Comparison of ENCODE assay signal across 18 mouse cellular contexts in genomic region chr15:94811550-94811949, GRCm38 (mm10).
A peak's percentile ranks its signal among the peaks of the same experiment; 100 is the strongest.
DNase-seq lines count a peak whose midpoint lies in the region; ATAC-seq and TF ChIP-seq lines count a peak whose summit lies in the region.
"Had no signal": no experiment of that assay in that cellular context is flagged by ENCODE, and none has a peak within 500 bp of the region (broad histone marks: within the 10 kb centered on the region; RNA-seq: fewer than 3 reads in every experiment).

No protein-coding gene starts in this region.

- TF ChIP-seq CTCF in midbrain, postnatal 0 days (IDR thresholded peaks at IDR 0.05) = no peak

- H3K4me1 ChIP-seq in forebrain, embryonic 11.5 days (replicated peaks; ENCODE audit: control insufficient read depth, insufficient read depth, low read length) = no peaks in the 10 kb centered on the region
- no peaks in the 10 kb centered on the region for H3K4me1 ChIP-seq in forebrain, embryonic 10.5 days
- no peaks in the 10 kb centered on the region for H3K4me1 ChIP-seq in midbrain, postnatal 0 days (ENCODE audit: insufficient read depth, low read length)
- no peaks in the 10 kb centered on the region for H3K4me1 ChIP-seq in midbrain, embryonic 16.5 days (ENCODE audit: control insufficient read depth, insufficient read depth, low read length)
- H3K4me1 ChIP-seq in limb, embryonic 13.5 days = peaks cover 23% of the 10 kb centered on the region
- H3K4me1 ChIP-seq: heart, embryonic 10.5 days; stomach, embryonic 15.5 days had no signal

- H3K4me2 ChIP-seq in forebrain, embryonic 11.5 days (ENCODE audit: low read depth, low read length, severe bottlenecking) = no peak overlapping the region
- H3K4me2 ChIP-seq in midbrain, postnatal 0 days (ENCODE audit: low read depth, low read length, poor library complexity, severe bottlenecking) = no peak overlapping the region
- no peak overlapping the region for H3K4me2 ChIP-seq in midbrain, embryonic 16.5 days (ENCODE audit: low read length)
- no peak overlapping the region for H3K4me2 ChIP-seq in limb, embryonic 13.5 days (replicated peaks)
- H3K4me2 ChIP-seq: stomach, embryonic 15.5 days had no signal

- no peak for DNase-seq in forebrain, embryonic 11.5 days (ENCODE audit: low spot score)
- no peak for DNase-seq in forebrain, embryonic 10.5 days (ENCODE audit: extremely low spot score, low spot score)
- DNase-seq in midbrain, postnatal 0 days (ENCODE audit: low spot score) = peak; percentile 19
- no peak for DNase-seq in kidney, adult 8-10 months
- no peak for DNase-seq in cerebellum, postnatal 4 days (ENCODE audit: low spot score in 2 of 2)
- DNase-seq in testis, postnatal 14 days (ENCODE audit: low spot score) = no peak
- DNase-seq: cerebellum, adult 8-10 months; kidney, postnatal 25 days; left cerebral cortex, postnatal 4 days; lung, adult 2 months; thymus, postnatal 25 days had no signal

- H3K36me3 ChIP-seq in forebrain, embryonic 11.5 days (ENCODE audit: control insufficient read depth, insufficient read depth, low read length) = no peaks in the 10 kb centered on the region
- H3K36me3 ChIP-seq in forebrain, embryonic 10.5 days (replicated peaks) = no peaks in the 10 kb centered on the region
- no peaks in the 10 kb centered on the region for H3K36me3 ChIP-seq in midbrain, postnatal 0 days (ENCODE audit: insufficient read depth, low read length)
- no peaks in the 10 kb centered on the region for H3K36me3 ChIP-seq in midbrain, embryonic 16.5 days (ENCODE audit: control insufficient read depth, insufficient read depth, low read length)
- H3K36me3 ChIP-seq in limb, embryonic 13.5 days = no peaks in the 10 kb centered on the region
- H3K36me3 ChIP-seq: heart, embryonic 10.5 days; stomach, embryonic 15.5 days had no signal

- no peak overlapping the region for H3K4me3 ChIP-seq in forebrain, embryonic 11.5 days (ENCODE audit: low read depth, low read length)
- no peak overlapping the region for H3K4me3 ChIP-seq in forebrain, embryonic 10.5 days
- H3K4me3 ChIP-seq in midbrain, postnatal 0 days (ENCODE audit: low read depth, low read length) = no peak overlapping the region
- no peak overlapping the region for H3K4me3 ChIP-seq in midbrain, embryonic 16.5 days (ENCODE audit: low read depth, low read length)
- H3K4me3 ChIP-seq in limb, embryonic 13.5 days = no peak overlapping the region
- H3K4me3 ChIP-seq: erythroblast, embryonic 14.5 days; heart, embryonic 10.5 days; stomach, embryonic 15.5 days had no signal

- no peak overlapping the region for H3K27ac ChIP-seq in forebrain, embryonic 11.5 days (ENCODE audit: low read depth, low read length)
- no peak overlapping the region for H3K27ac ChIP-seq in forebrain, embryonic 10.5 days
- H3K27ac ChIP-seq in midbrain, postnatal 0 days (ENCODE audit: low read depth, low read length) = no peak overlapping the region
- H3K27ac ChIP-seq in midbrain, embryonic 16.5 days (ENCODE audit: low read length) = no peak overlapping the region; the same call in 1 of the 2 replicates
- H3K27ac ChIP-seq in limb, embryonic 13.5 days = no peak overlapping the region
- H3K27ac ChIP-seq: heart, embryonic 10.5 days; stomach, embryonic 15.5 days had no signal

- H3K27me3 ChIP-seq in forebrain, embryonic 11.5 days (ENCODE audit: control insufficient read depth, insufficient read depth, low read length) = no peaks in the 10 kb centered on the region
- H3K27me3 ChIP-seq in forebrain, embryonic 10.5 days (ENCODE audit: poor library complexity, severe bottlenecking) = no peaks in the 10 kb centered on the region
- H3K27me3 ChIP-seq in midbrain, postnatal 0 days (ENCODE audit: insufficient read depth, low read length) = no peaks in the 10 kb centered on the region
- H3K27me3 ChIP-seq in midbrain, embryonic 16.5 days (ENCODE audit: control insufficient read depth, insufficient read depth, low read depth, low read length) = no peaks in the 10 kb centered on the region
- 0 out of 2 replicates have a peak, but pooled peaks cover 5% of the 10 kb centered on the region for H3K27me3 ChIP-seq in limb, embryonic 13.5 days
- H3K27me3 ChIP-seq: Patski; stomach, embryonic 15.5 days had no signal

- WGBS in forebrain, embryonic 11.5 days = 81% methylated on average over 5 of the region's 5 CpGs
- WGBS in forebrain, embryonic 10.5 days = 74% methylated on average over 5 of the region's 5 CpGs
- 53% methylated on average over 5 of the region's 5 CpGs for WGBS in midbrain, postnatal 0 days
- 44% methylated on average over 5 of the region's 5 CpGs for WGBS in midbrain, embryonic 16.5 days
- 17% methylated on average over 5 of the region's 5 CpGs for WGBS in limb, embryonic 13.5 days

- no peaks in the 10 kb centered on the region for H3K9me3 ChIP-seq in forebrain, embryonic 11.5 days (ENCODE audit: control insufficient read depth, low read length)
- no peaks in the 10 kb centered on the region for H3K9me3 ChIP-seq in forebrain, embryonic 10.5 days
- H3K9me3 ChIP-seq in midbrain, postnatal 0 days (ENCODE audit: low read length) = no peaks in the 10 kb centered on the region
- no peaks in the 10 kb centered on the region for H3K9me3 ChIP-seq in midbrain, embryonic 16.5 days (replicated peaks; ENCODE audit: control insufficient read depth, low read length, poor library complexity, severe bottlenecking)
- no peaks in the 10 kb centered on the region for H3K9me3 ChIP-seq in limb, embryonic 13.5 days
- H3K9me3 ChIP-seq: heart, embryonic 10.5 days; stomach, embryonic 15.5 days had no signal

- 0 out of 2 replicates have a peak, but pooled peaks have one; percentile 44 for ATAC-seq in forebrain, embryonic 11.5 days (replicated peaks; ENCODE audit: low FRiP score)
- no peak for ATAC-seq in midbrain, postnatal 0 days (ENCODE audit: low FRiP score)
- ATAC-seq in midbrain, embryonic 16.5 days = no peak
- peak; percentile 67; the same call in 1 of the 2 replicates for ATAC-seq in limb, embryonic 13.5 days (ENCODE audit: low FRiP score, low read depth)
- ATAC-seq: intestine, postnatal 0 days; Patski had no signal

- no peak overlapping the region for H3K9ac ChIP-seq in forebrain, embryonic 11.5 days (ENCODE audit: low read length)
- H3K9ac ChIP-seq in midbrain, postnatal 0 days (replicated peaks; ENCODE audit: low read length, poor library complexity, severe bottlenecking) = no peak overlapping the region
- no peak overlapping the region for H3K9ac ChIP-seq in midbrain, embryonic 16.5 days (ENCODE audit: low read depth, low read length)
- no peak overlapping the region for H3K9ac ChIP-seq in limb, embryonic 13.5 days
- H3K9ac ChIP-seq: stomach, embryonic 15.5 days had no signal

Comparison
In these comparisons a context has a peak if more than half of its experiments do, and no peak if none do; other contexts are left out.
1. ATAC-seq: peak in forebrain, embryonic 11.5 days (single experiment) and limb, embryonic 13.5 days (single experiment); none in midbrain, postnatal 0 days (single experiment) and midbrain, embryonic 16.5 days (single experiment).